24 mouse cellular contexts compared by ENCODE assay signal in genomic region chr12:81262821-81263220, GRCm38 (mm10).
A peak's percentile ranks its signal among the peaks of the same experiment; 100 is the strongest.
DNase-seq lines count a peak whose midpoint lies in the region; ATAC-seq and TF ChIP-seq lines count a peak whose summit lies in the region.
"Had no signal": no experiment of that assay in that cellular context is flagged by ENCODE, and none has a peak within 500 bp of the region (broad histone marks: within the 10 kb centered on the region; RNA-seq: fewer than 3 reads in every experiment).

No protein-coding gene starts in this region.

- no peak for TF ChIP-seq EP300 in heart, postnatal 0 days (IDR thresholded peaks at IDR 0.05; ENCODE audit: low read depth)

- H3K27ac ChIP-seq in heart, embryonic 10.5 days: no peak overlapping the region
- peak overlapping the region; percentile 54; the same call in 1 of the 2 replicates for H3K27ac ChIP-seq in heart, embryonic 13.5 days (replicated peaks)
- H3K27ac ChIP-seq in heart, embryonic 12.5 days (ENCODE audit: poor library complexity, severe bottlenecking): no peak overlapping the region
- no peak overlapping the region for H3K27ac ChIP-seq in heart, postnatal 0 days (ENCODE audit: low read depth)
- H3K27ac ChIP-seq: embryonic facial prominence, embryonic 13.5 days; embryonic facial prominence, embryonic 15.5 days; forebrain, embryonic 10.5 days; forebrain, embryonic 12.5 days had no signal

- no peak overlapping the region for H3K4me2 ChIP-seq in heart, embryonic 13.5 days
- no peak overlapping the region for H3K4me2 ChIP-seq in heart, embryonic 12.5 days
- no peak overlapping the region for H3K4me2 ChIP-seq in heart, postnatal 0 days (ENCODE audit: low read depth, low read length)
- H3K4me2 ChIP-seq: embryonic facial prominence, embryonic 13.5 days; embryonic facial prominence, embryonic 15.5 days; forebrain, embryonic 12.5 days had no signal

- intact Hi-C loops in heart, postnatal 25 days (cut with DNase I): no loop called here

- H3K4me1 ChIP-seq in heart, embryonic 10.5 days: peaks cover 4% of the 10 kb centered on the region; the same call in 1 of the 2 replicates
- peaks cover 23% of the 10 kb centered on the region for H3K4me1 ChIP-seq in heart, embryonic 13.5 days
- H3K4me1 ChIP-seq in heart, embryonic 12.5 days (replicated peaks): peaks cover 12% of the 10 kb centered on the region; the same call in 1 of the 2 replicates
- H3K4me1 ChIP-seq in heart, postnatal 0 days (ENCODE audit: control insufficient read depth, insufficient read depth): 0 out of 2 replicates have a peak, but pooled peaks cover 5% of the 10 kb centered on the region
- H3K4me1 ChIP-seq: embryonic facial prominence, embryonic 13.5 days; embryonic facial prominence, embryonic 15.5 days had no signal

- ATAC-seq in heart, embryonic 13.5 days (ENCODE audit: extremely low read depth, insufficient number of reproducible peaks, low FRiP score, low TSS enrichment): no peak
- ATAC-seq in heart, embryonic 12.5 days (ENCODE audit: insufficient number of reproducible peaks, low FRiP score): no peak
- peak; percentile 41; the same call in 1 of the 2 replicates for ATAC-seq in heart, postnatal 0 days (ENCODE audit: insufficient read depth, low read depth)
- ATAC-seq: forebrain, embryonic 14.5 days had no signal

- no peak overlapping the region for H3K4me3 ChIP-seq in heart, embryonic 10.5 days
- H3K4me3 ChIP-seq in heart, embryonic 13.5 days: no peak overlapping the region
- no peak overlapping the region for H3K4me3 ChIP-seq in heart, embryonic 12.5 days
- no peak overlapping the region for H3K4me3 ChIP-seq in heart, postnatal 0 days (ENCODE audit: low read depth, low read length)
- H3K4me3 ChIP-seq: embryonic facial prominence, embryonic 13.5 days; embryonic facial prominence, embryonic 15.5 days; erythroblast, embryonic 14.5 days; forebrain, embryonic 10.5 days; forebrain, embryonic 12.5 days had no signal

- whole genome bisulfite sequencing in heart, embryonic 10.5 days: 64% methylated on average over 6 of the region's 6 CpGs
- 50% methylated on average over 6 of the region's 6 CpGs for WGBS in heart, embryonic 13.5 days
- 56% methylated on average over 6 of the region's 6 CpGs for WGBS in heart, embryonic 12.5 days
- 44% methylated on average over 6 of the region's 6 CpGs for WGBS in heart, postnatal 0 days

- H3K9ac ChIP-seq in heart, embryonic 13.5 days: no peak overlapping the region
- H3K9ac ChIP-seq in heart, embryonic 12.5 days: no peak overlapping the region
- no peak overlapping the region for H3K9ac ChIP-seq in heart, postnatal 0 days (replicated peaks; ENCODE audit: low read depth, low read length)
- H3K9ac ChIP-seq: embryonic facial prominence, embryonic 13.5 days; embryonic facial prominence, embryonic 15.5 days; forebrain, embryonic 12.5 days had no signal

- H3K27me3 ChIP-seq in heart, embryonic 10.5 days (ENCODE audit: insufficient read depth, poor library complexity, severe bottlenecking): no peaks in the 10 kb centered on the region
- H3K27me3 ChIP-seq in heart, embryonic 13.5 days (replicated peaks): no peaks in the 10 kb centered on the region; the same call in 1 of the 2 replicates
- no peaks in the 10 kb centered on the region for H3K27me3 ChIP-seq in heart, embryonic 12.5 days (replicated peaks)
- H3K27me3 ChIP-seq in heart, postnatal 0 days (ENCODE audit: control insufficient read depth, insufficient read depth, low read length): no peaks in the 10 kb centered on the region
- H3K27me3 ChIP-seq: embryonic facial prominence, embryonic 13.5 days; embryonic facial prominence, embryonic 15.5 days; forebrain, embryonic 12.5 days had no signal

- TF ChIP-seq CTCF in heart, postnatal 0 days (IDR thresholded peaks at IDR 0.05; ENCODE audit: low read depth): no peak

- H3K9me3 ChIP-seq in heart, embryonic 10.5 days: no peaks in the 10 kb centered on the region
- H3K9me3 ChIP-seq in heart, embryonic 13.5 days: no peaks in the 10 kb centered on the region
- H3K9me3 ChIP-seq in heart, embryonic 12.5 days (replicated peaks): no peaks in the 10 kb centered on the region
- no peaks in the 10 kb centered on the region for H3K9me3 ChIP-seq in heart, postnatal 0 days (replicated peaks; ENCODE audit: control insufficient read depth, low read length)
- H3K9me3 ChIP-seq: embryonic facial prominence, embryonic 13.5 days; embryonic facial prominence, embryonic 15.5 days; forebrain, embryonic 10.5 days; forebrain, embryonic 12.5 days had no signal

- DNase-seq in heart, adult 18-20 months: peak; percentile 10 to 20
- no peak for DNase-seq in heart, embryonic 10.5 days (ENCODE audit: low spot score)
- DNase-seq in heart, postnatal 0 days (ENCODE audit: low spot score): no peak
- DNase-seq in heart, postnatal 25 days (ENCODE audit: low spot score): no peak
- peak; percentile 7 for DNase-seq in heart, postnatal 4 days
- no peak for DNase-seq in kidney, postnatal 25 days
- DNase-seq: adrenal gland, adult 2 months; adrenal gland, postnatal 10 days; adrenal gland, postnatal 25 days; cerebellum, adult 11 months; cerebellum, adult 18-20 months; cerebellum, adult 8-10 months; cerebellum, adult 9-11 months; cerebellum, postnatal 14 days; cerebellum, postnatal 36 days; embryo, embryonic 11 days had no signal

- no peaks in the 10 kb centered on the region for H3K36me3 ChIP-seq in heart, embryonic 10.5 days
- H3K36me3 ChIP-seq in heart, embryonic 13.5 days: no peaks in the 10 kb centered on the region
- no peaks in the 10 kb centered on the region for H3K36me3 ChIP-seq in heart, embryonic 12.5 days
- no peaks in the 10 kb centered on the region for H3K36me3 ChIP-seq in heart, postnatal 0 days (replicated peaks; ENCODE audit: control insufficient read depth, insufficient read depth, low read length)
- H3K36me3 ChIP-seq: embryonic facial prominence, embryonic 13.5 days; embryonic facial prominence, embryonic 15.5 days; forebrain, embryonic 10.5 days; forebrain, embryonic 12.5 days had no signal

Comparison
In these comparisons a context has a peak if more than half of its experiments do, and no peak if none do; other contexts are left out.
1. DNase-seq: peak in heart, adult 18-20 months (2 of 2) and heart, postnatal 4 days (single experiment); none in heart, embryonic 10.5 days (single experiment), heart, postnatal 0 days (single experiment), heart, postnatal 25 days (single experiment) and kidney, postnatal 25 days (0 of 2).